Mouse (Mus musculus) gastrocnemius, adult 8-10 months (tissue): ENCODE data around the gene Tnrc6c. TPM values are rescaled to one million over a fixed set of nuclear protein-coding genes. Genes with fewer than 3 reads are reported as not detected.

Experiments
- DNase-seq, 2 experiments: peaks; one replicate each; pipeline ENCODE4 v3.0.0; 2022; ENCODE audit warnings: low spot score in 2 of 2
- total RNA-seq, 4 experiments: library from RNA; stranded (reverse); gene quantifications; 2 replicates each; pipeline ENCODE4 v1.2.4; 2022

Gene Tnrc6c
- total RNA-seq, 4 experiments from 2014 or later: 17.0 to 20.8 (median 18.6) TPM

- DNase-seq: no peak
Measured at GRCm38 (mm10) chr11:117674531-117674930, 20.4 kb downstream of the Tnrc6c start.

GRCm38 (mm10) chr11:117676649-117677048 lies 22.6 kb downstream of the Tnrc6c start:
- DNase-seq: no peak

- no peak for DNase-seq
Measured at GRCm38 (mm10) chr11:117677111-117677510, 23.0 kb downstream of the Tnrc6c start.

- no peak for DNase-seq
Measured at GRCm38 (mm10) chr11:117677594-117677993, 23.5 kb downstream of the Tnrc6c start.

GRCm38 (mm10) chr11:117678155-117678554 lies 24.1 kb downstream of the Tnrc6c start:
- DNase-seq: no peak

GRCm38 (mm10) chr11:117678740-117679139 lies 24.7 kb downstream of the Tnrc6c start:
- no peak for DNase-seq

GRCm38 (mm10) chr11:117684640-117685039 lies 30.6 kb downstream of the Tnrc6c start:
- DNase-seq: no peak

GRCm38 (mm10) chr11:117685461-117685860 lies 31.4 kb downstream of the Tnrc6c start:
- peak; percentile 32 to 36 for DNase-seq

- DNase-seq: no peak
Measured at GRCm38 (mm10) chr11:117686021-117686420, 31.9 kb downstream of the Tnrc6c start.

- no peak for DNase-seq
Measured at GRCm38 (mm10) chr11:117688603-117689002, 34.5 kb downstream of the Tnrc6c start.

GRCm38 (mm10) chr11:117691311-117691710 lies 37.2 kb downstream of the Tnrc6c start:
- no peak for DNase-seq

- DNase-seq: no peak
Measured at GRCm38 (mm10) chr11:117694050-117694449, 40.0 kb downstream of the Tnrc6c start.

- no peak for DNase-seq
Measured at GRCm38 (mm10) chr11:117696585-117696984, 42.5 kb downstream of the Tnrc6c start.

GRCm38 (mm10) chr11:117700871-117701270 lies 46.8 kb downstream of the Tnrc6c start:
- no peak for DNase-seq

- no peak for DNase-seq
Measured at GRCm38 (mm10) chr11:117706267-117706666, 52.2 kb downstream of the Tnrc6c start.

GRCm38 (mm10) chr11:117707238-117707637 lies 53.1 kb downstream of the Tnrc6c start:
- no peak for DNase-seq

GRCm38 (mm10) chr11:117709308-117709707 lies 55.2 kb downstream of the Tnrc6c start:
- DNase-seq: no peak

GRCm38 (mm10) chr11:117710815-117711294 lies 56.8 kb downstream of the Tnrc6c start:
- no peak for DNase-seq

- DNase-seq: no peak
Measured at GRCm38 (mm10) chr11:117712065-117712464, 58.0 kb downstream of the Tnrc6c start.

- no peak for DNase-seq
Measured at GRCm38 (mm10) chr11:117713375-117713774, 59.3 kb downstream of the Tnrc6c start.

- no peak for DNase-seq
Measured at GRCm38 (mm10) chr11:117718838-117719237, 64.7 kb downstream of the Tnrc6c start.

GRCm38 (mm10) chr11:117724604-117725301 lies 70.7 kb downstream of the Tnrc6c start:
- DNase-seq: no peak

GRCm38 (mm10) chr11:117727031-117727430 lies 72.9 kb downstream of the Tnrc6c start:
- no peak for DNase-seq
